Mouse (Mus musculus) heart, embryonic 16.5 days (tissue): Measurements from ENCODE around the gene Strn. TPM values are rescaled to one million over a fixed set of nuclear protein-coding genes. Genes with fewer than 3 reads are reported as not detected.

Source experiments
- ATAC-seq: fragments of 200-750 bp; cut with Nextera tagmentation; replicated peaks from 2 replicates; pipeline ENCODE4 v1.8.0; 2017; ENCODE audit warnings: moderate number of reproducible peaks; ENCODE audit not compliant: insufficient read depth, low FRiP score; ENCODE audit errors: extremely low read depth
- H3K27ac ChIP-seq: fragments of 300-500 bp; sonication (generic); 2 replicates; pipeline ENCODE4 v1.5.1; 2014; ENCODE audit warnings: mild to moderate bottlenecking, low read length, control low read depth, moderate library complexity
- H3K27me3 ChIP-seq: fragments of 300-500 bp; sonication (generic); 2 replicates; pipeline ENCODE4 v1.6.1; 2014; ENCODE audit warnings: low read length, mixed read lengths; ENCODE audit not compliant: control insufficient read depth, insufficient read depth
- H3K36me3 ChIP-seq: fragments of 300-500 bp; sonication (generic); 2 replicates; pipeline ENCODE4 v1.6.1; 2014; ENCODE audit not compliant: control insufficient read depth, insufficient read depth
- H3K4me1 ChIP-seq: fragments of 300-500 bp; sonication (generic); 2 replicates; pipeline ENCODE4 v1.6.1; 2014; ENCODE audit warnings: low read length, mixed read lengths; ENCODE audit not compliant: control insufficient read depth, insufficient read depth
- H3K4me2 ChIP-seq: fragments of 300-500 bp; sonication (generic); 2 replicates; pipeline ENCODE4 v1.6.1; 2014; ENCODE audit warnings: low read depth, mild to moderate bottlenecking, control low read depth, low read length
- H3K4me3 ChIP-seq: fragments of 300-500 bp; sonication (generic); 2 replicates; pipeline ENCODE4 v1.5.1; 2014; ENCODE audit warnings: mild to moderate bottlenecking, control low read depth, low read length
- H3K9ac ChIP-seq: fragments of 300-500 bp; sonication (generic); 2 replicates; pipeline ENCODE4 v1.6.1; 2014; ENCODE audit warnings: low read length, control low read depth
- H3K9me3 ChIP-seq: fragments of 300-500 bp; sonication (generic); replicated peaks from 2 replicates; pipeline ENCODE4 v1.6.1; 2016; ENCODE audit warnings: low read length; ENCODE audit not compliant: control insufficient read depth
- WGBS: fragments of 180-500 bp; shearing (Covaris S2); extraction: QIAGEN DNeasy Blood & Tissue Kit; methylation state at CpG from one replicate; pipeline ENCODE4 v1.1.7; 2014; 5-methylcytosine and 5-hydroxymethylcytosine counted together
- polyA plus RNA-seq: library from polyadenylated mRNA; unstranded; fragments of >200 nt; fragmentation: Nextera tagmentation; extraction: Ambion mirVana; gene quantifications from 2 replicates; pipeline ENCODE4 v1.2.1, GENCODE M21; 2015

Gene Strn
- polyA plus RNA-seq, 1 experiment from 2014 or later: 12.4 TPM

DNA sequence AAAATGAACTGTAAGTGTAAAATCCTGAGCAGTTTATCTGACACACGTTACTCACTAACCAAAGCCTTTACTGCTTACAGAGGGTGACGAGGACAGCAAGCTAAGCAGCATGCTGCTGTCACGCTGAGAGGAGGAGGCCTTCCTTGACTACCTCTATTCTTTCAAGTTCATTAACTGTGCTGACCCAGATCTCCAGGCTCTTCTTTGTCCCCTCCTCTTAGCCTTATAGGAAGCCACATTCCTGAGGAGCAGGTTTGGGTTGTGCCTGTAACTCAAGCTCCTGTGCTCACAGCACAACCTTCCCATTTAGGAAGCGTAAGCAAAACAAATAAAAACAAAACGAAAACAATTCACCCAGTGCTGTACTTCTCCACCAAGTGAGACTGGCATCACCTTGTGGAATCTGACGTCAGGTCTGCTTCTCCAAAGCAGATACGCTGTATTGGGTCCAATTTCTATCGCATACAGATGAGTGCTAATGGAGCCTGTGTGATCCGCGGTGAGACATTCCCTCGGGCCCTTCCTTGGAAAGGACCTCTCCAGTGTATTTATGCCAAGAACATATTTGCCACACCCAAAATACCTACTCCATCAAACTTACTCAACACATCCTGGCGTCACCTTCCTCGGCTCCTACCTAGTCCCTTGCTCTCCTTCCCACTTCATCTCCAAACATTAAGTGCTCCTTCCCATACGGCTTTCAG lies 10.1 kb downstream of the Strn start:
- Histone ChIP-seq H3K4me1 (peaks cover 38% of the 10 kb centered on the region), H3K36me3 (0 out of 2 replicates have a peak, but pooled peaks cover 4% of the 10 kb centered on the region), H3K4me3 (no peak overlapping the region), H3K27ac (0 out of 2 replicates have a peak overlapping the region, but pooled peaks have one; percentile 40), H3K9ac (no peak overlapping the region), H3K9me3 (no peaks in the 10 kb centered on the region), H3K4me2 (no peak overlapping the region), H3K27me3 (no peaks in the 10 kb centered on the region)
- no peak for ATAC-seq
- WGBS: 73% methylated on average over 14 of the region's 14 CpGs

- WGBS: 28% methylated on average over 6 of the region's 6 CpGs
- Histone ChIP-seq H3K4me1 (peaks cover 31% of the 10 kb centered on the region), H3K27ac (peak overlapping the region; percentile 84), H3K36me3 (0 out of 2 replicates have a peak, but pooled peaks cover 2% of the 10 kb centered on the region), H3K4me2 (peak overlapping the region; percentile 23; the same call in 1 of the 2 replicates), H3K27me3 (no peaks in the 10 kb centered on the region), H3K9ac (no peak overlapping the region), H3K4me3 (no peak overlapping the region), H3K9me3 (no peaks in the 10 kb centered on the region)
- ATAC-seq: peak; percentile 75
Observed at GRCm38 (mm10) chr17:78724461-78725055, 12.4 kb downstream of the Strn start.

DNA sequence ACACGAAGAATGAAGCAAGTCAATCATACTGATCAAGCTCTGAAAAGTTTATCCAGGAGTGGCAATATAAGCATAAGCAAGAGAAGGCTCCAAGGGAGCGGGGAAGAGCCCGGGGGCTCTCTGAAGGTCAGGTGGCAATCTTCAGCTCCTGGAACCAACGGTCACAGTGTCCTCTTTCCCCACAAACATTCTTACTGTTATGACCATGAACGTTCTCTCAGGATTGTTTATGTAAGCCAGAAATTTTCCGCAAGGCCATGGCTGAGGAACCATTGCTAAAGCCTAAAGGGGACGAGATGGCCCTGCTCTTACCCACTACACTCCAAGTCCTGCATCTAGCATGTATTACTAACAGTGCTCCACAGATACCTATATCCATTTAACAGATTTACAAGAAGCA lies 15.3 kb downstream of the Strn start:
- no peak overlapping the region for H3K9ac ChIP-seq
- no peak overlapping the region for H3K27ac ChIP-seq
- H3K4me1 ChIP-seq: peaks cover 20% of the 10 kb centered on the region
- no peak for ATAC-seq
- H3K27me3 ChIP-seq: no peaks in the 10 kb centered on the region
- no peak overlapping the region for H3K4me2 ChIP-seq
- no peak overlapping the region for H3K4me3 ChIP-seq
- H3K9me3 ChIP-seq: peaks cover 3% of the 10 kb centered on the region
- peaks cover 14% of the 10 kb centered on the region for H3K36me3 ChIP-seq
- 74% methylated on average over 7 of the region's 7 CpGs for WGBS

DNA sequence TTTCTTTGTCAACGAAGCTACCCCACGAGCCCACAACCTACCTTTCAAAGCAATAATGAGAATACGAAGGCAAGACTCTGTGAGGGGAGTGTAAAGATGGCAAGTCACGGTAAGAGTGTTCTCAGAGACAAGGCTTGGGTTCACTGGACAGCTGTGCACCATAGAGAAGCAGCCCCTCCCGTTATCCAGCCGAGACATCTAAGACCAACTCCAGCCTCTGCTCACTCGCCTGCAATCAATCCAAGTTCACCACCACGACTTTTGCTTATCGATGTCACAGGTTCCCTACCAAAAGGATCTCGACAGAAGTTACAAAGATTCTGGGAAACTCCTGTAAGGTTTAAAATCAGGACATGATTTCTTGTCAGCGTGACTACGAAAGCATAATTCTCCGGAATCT lies 17.9 kb downstream of the Strn start:
- 89% methylated on average over 13 of the region's 13 CpGs for WGBS
- Histone ChIP-seq H3K9ac (no peak overlapping the region), H3K4me2 (no peak overlapping the region), H3K9me3 (peaks cover 3% of the 10 kb centered on the region), H3K27me3 (no peaks in the 10 kb centered on the region), H3K4me3 (no peak overlapping the region), H3K27ac (no peak overlapping the region), H3K36me3 (peaks cover 12% of the 10 kb centered on the region), H3K4me1 (peaks cover 16% of the 10 kb centered on the region)
- no peak for ATAC-seq

DNA sequence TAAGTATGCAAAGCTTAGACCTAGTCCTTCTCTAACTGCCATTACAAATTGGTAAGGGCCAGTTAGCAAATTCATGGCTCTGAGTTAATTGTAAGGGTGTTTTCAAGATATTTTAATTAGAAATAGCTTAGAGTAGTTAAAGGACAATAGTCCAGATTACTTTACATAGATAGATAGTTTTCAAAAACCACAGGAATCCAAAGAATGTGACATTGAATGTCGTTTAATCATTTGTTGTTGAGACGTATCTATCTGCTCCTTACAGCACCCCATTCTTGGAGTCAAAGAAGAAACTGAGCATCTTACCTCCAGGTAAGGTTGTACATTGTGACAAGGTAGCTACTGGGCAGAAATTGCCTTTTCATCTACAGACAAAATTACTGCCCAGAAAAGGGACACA lies 26.7 kb downstream of the Strn start:
- no peak overlapping the region for H3K4me2 ChIP-seq
- no peaks in the 10 kb centered on the region for H3K27me3 ChIP-seq
- no peak overlapping the region for H3K4me3 ChIP-seq
- H3K4me1 ChIP-seq: peaks cover 9% of the 10 kb centered on the region; the same call in 1 of the 2 replicates
- H3K27ac ChIP-seq: no peak overlapping the region
- 56% methylated on average over 2 of the region's 2 CpGs for WGBS
- no peaks in the 10 kb centered on the region; the same call in 1 of the 2 replicates for H3K9me3 ChIP-seq
- H3K9ac ChIP-seq: no peak overlapping the region
- peaks cover 11% of the 10 kb centered on the region for H3K36me3 ChIP-seq
- ATAC-seq: no peak

GRCm38 (mm10) chr17:78708422-78708821 lies 28.6 kb downstream of the Strn start:
- Histone ChIP-seq H3K9me3 (no peaks in the 10 kb centered on the region; the same call in 1 of the 2 replicates), H3K36me3 (peaks cover 11% of the 10 kb centered on the region), H3K4me3 (no peak overlapping the region), H3K4me2 (no peak overlapping the region), H3K27me3 (no peaks in the 10 kb centered on the region), H3K4me1 (peaks cover 6% of the 10 kb centered on the region; the same call in 1 of the 2 replicates), H3K9ac (no peak overlapping the region), H3K27ac (no peak overlapping the region)
- no peak for ATAC-seq
- 79% methylated on average over 7 of the region's 7 CpGs for WGBS

GRCm38 (mm10) chr17:78702988-78703387 lies 34.0 kb downstream of the Strn start:
- Histone ChIP-seq H3K9me3 (no peaks in the 10 kb centered on the region; the same call in 1 of the 2 replicates), H3K4me2 (no peak overlapping the region), H3K9ac (no peak overlapping the region), H3K4me1 (peaks cover 2% of the 10 kb centered on the region; the same call in 1 of the 2 replicates), H3K4me3 (no peak overlapping the region), H3K27me3 (no peaks in the 10 kb centered on the region), H3K27ac (no peak overlapping the region), H3K36me3 (peaks cover 15% of the 10 kb centered on the region)
- ATAC-seq: no peak
- WGBS: 79% methylated on average over 7 of the region's 7 CpGs

DNA sequence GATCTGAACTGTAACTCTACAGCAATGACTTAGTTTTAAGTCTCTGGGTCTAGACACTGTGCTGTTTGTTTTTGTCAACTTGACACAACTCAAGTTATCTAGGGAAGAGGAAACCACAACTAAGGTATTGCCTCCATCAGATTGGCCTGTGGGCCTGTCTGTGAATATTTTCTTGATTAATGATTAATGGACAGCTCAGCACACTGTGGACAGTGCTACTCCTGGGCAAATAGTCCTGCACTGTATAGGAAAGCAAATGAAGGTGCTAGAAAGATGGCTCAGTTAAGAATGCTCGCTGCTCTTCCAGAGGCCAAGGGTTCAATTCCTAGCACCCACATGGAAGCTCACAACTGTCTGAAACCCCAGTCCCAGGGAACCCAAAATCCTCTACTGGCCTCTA lies 38.0 kb downstream of the Strn start:
- no peak overlapping the region for H3K9ac ChIP-seq
- no peak for ATAC-seq
- no peak overlapping the region for H3K4me2 ChIP-seq
- H3K4me1 ChIP-seq: peaks cover 5% of the 10 kb centered on the region; the same call in 1 of the 2 replicates
- no peak overlapping the region for H3K4me3 ChIP-seq
- H3K9me3 ChIP-seq: no peaks in the 10 kb centered on the region
- no peaks in the 10 kb centered on the region for H3K27me3 ChIP-seq
- peaks cover 4% of the 10 kb centered on the region for H3K36me3 ChIP-seq
- WGBS: 88% methylated on average over 1 of the region's 1 CpGs
- no peak overlapping the region for H3K27ac ChIP-seq

GRCm38 (mm10) chr17:78697462-78697861 lies 39.5 kb downstream of the Strn start:
- Histone ChIP-seq H3K4me1 (peaks cover 5% of the 10 kb centered on the region; the same call in 1 of the 2 replicates), H3K4me3 (no peak overlapping the region), H3K36me3 (peaks cover 4% of the 10 kb centered on the region), H3K27me3 (no peaks in the 10 kb centered on the region), H3K9me3 (no peaks in the 10 kb centered on the region), H3K27ac (no peak overlapping the region), H3K4me2 (no peak overlapping the region), H3K9ac (no peak overlapping the region)
- no peak for ATAC-seq
- 80% methylated on average over 4 of the region's 4 CpGs for WGBS
